Mouse (Mus musculus): ENCODE data around the gene Ankrd1. TPM values are rescaled to one million over a fixed set of nuclear protein-coding genes. Genes with fewer than 3 reads are reported as not detected.

Gene Ankrd1
- total and polyA plus RNA-seq, 3 experiments, result 383 to 550 (median 466) TPM

GRCm38 (mm10) chr19:36131990-36132389 lies 12.1 kb upstream of the Ankrd1 start:
- TF ChIP-seq CTCF (IDR thresholded peaks at IDR 0.05) (no peak), POLR2A (IDR thresholded peaks at IDR 0.05; ENCODE audit: insufficient read depth, low read depth, low read length) (no peak)
- no peaks in the 10 kb centered on the region for H3K79me2 ChIP-seq (replicated peaks; ENCODE audit: control insufficient read depth, insufficient read depth, low read length)
- H3K27me3 ChIP-seq (ENCODE audit: control insufficient read depth, insufficient read depth, low read length), result no peaks in the 10 kb centered on the region
- intact Hi-C loops (cut with DNase I), result no loop called here
- H3K4me3 ChIP-seq, result no peak overlapping the region
- H3K36me3 ChIP-seq (ENCODE audit: control insufficient read depth, insufficient read depth, low read length), result no peaks in the 10 kb centered on the region
- H3K9ac ChIP-seq (ENCODE audit: low read depth, low read length), result no peak overlapping the region
- no peak overlapping the region for H3K27ac ChIP-seq
- H3K4me1 ChIP-seq (ENCODE audit: control insufficient read depth, insufficient read depth, low read length), result peaks cover 1% of the 10 kb centered on the region
- DNase-seq, result no peak
- 42% methylated on average over 6 of the region's 6 CpGs for WGBS

GRCm38 (mm10) chr19:36130181-36130580 lies 10.3 kb upstream of the Ankrd1 start:
- no peak overlapping the region for H3K4me3 ChIP-seq
- peaks cover 1% of the 10 kb centered on the region for H3K4me1 ChIP-seq (ENCODE audit: control insufficient read depth, insufficient read depth, low read length)
- intact Hi-C loops (cut with DNase I), result no loop called here
- 38% methylated on average over 2 of the region's 2 CpGs for WGBS
- TF ChIP-seq EP300 (IDR thresholded peaks at IDR 0.05; ENCODE audit: insufficient read depth, low read depth, low read length) (no peak), POLR2A (IDR thresholded peaks at IDR 0.05; ENCODE audit: insufficient read depth, low read depth, low read length) (no peak), CTCF (IDR thresholded peaks at IDR 0.05) (no peak)
- H3K9ac ChIP-seq (ENCODE audit: low read depth, low read length), result no peak overlapping the region
- H3K27me3 ChIP-seq (ENCODE audit: control insufficient read depth, insufficient read depth, low read length), result no peaks in the 10 kb centered on the region
- DNase-seq, result no peak
- H3K79me2 ChIP-seq (replicated peaks; ENCODE audit: control insufficient read depth, insufficient read depth, low read length), result no peaks in the 10 kb centered on the region
- H3K27ac ChIP-seq, result no peak overlapping the region
- no peaks in the 10 kb centered on the region for H3K36me3 ChIP-seq (ENCODE audit: control insufficient read depth, insufficient read depth, low read length)

GRCm38 (mm10) chr19:36129643-36130042 lies 9.7 kb upstream of the Ankrd1 start:
- DNase-seq, result peak in 1 of 2 experiments; percentile 7
- Histone ChIP-seq H3K9ac (ENCODE audit: low read depth, low read length) (no peak overlapping the region), H3K4me1 (ENCODE audit: control insufficient read depth, insufficient read depth, low read length) (peaks cover 1% of the 10 kb centered on the region), H3K36me3 (ENCODE audit: control insufficient read depth, insufficient read depth, low read length) (no peaks in the 10 kb centered on the region), H3K27me3 (ENCODE audit: control insufficient read depth, insufficient read depth, low read length) (no peaks in the 10 kb centered on the region), H3K4me3 (peak overlapping the region; percentile 23; the same call in 1 of the 2 replicates), H3K27ac (peak overlapping the region; percentile 38), H3K79me2 (replicated peaks; ENCODE audit: control insufficient read depth, insufficient read depth, low read length) (no peaks in the 10 kb centered on the region)
- TF ChIP-seq POLR2A (IDR thresholded peaks at IDR 0.05; ENCODE audit: insufficient read depth, low read depth, low read length) (no peak), CTCF (IDR thresholded peaks at IDR 0.05) (no peak), EP300 (IDR thresholded peaks at IDR 0.05; ENCODE audit: insufficient read depth, low read depth, low read length) (no peak)
- 4% methylated on average over 12 of the region's 12 CpGs for WGBS
- intact Hi-C loops (cut with DNase I), result no loop called here

- Histone ChIP-seq H3K4me1 (ENCODE audit: control insufficient read depth, insufficient read depth, low read length) (peaks cover 1% of the 10 kb centered on the region), H3K79me2 (replicated peaks; ENCODE audit: control insufficient read depth, insufficient read depth, low read length) (no peaks in the 10 kb centered on the region), H3K9ac (ENCODE audit: low read depth, low read length) (no peak overlapping the region; the same call in 1 of the 2 replicates), H3K4me3 (peak overlapping the region; percentile 23; the same call in 1 of the 2 replicates), H3K36me3 (ENCODE audit: control insufficient read depth, insufficient read depth, low read length) (no peaks in the 10 kb centered on the region), H3K27ac (peak overlapping the region; percentile 38), H3K27me3 (ENCODE audit: control insufficient read depth, insufficient read depth, low read length) (no peaks in the 10 kb centered on the region)
- WGBS, result 7% methylated on average over 9 of the region's 9 CpGs
- peak; percentile 27 to 32 for DNase-seq
- TF ChIP-seq CTCF (IDR thresholded peaks at IDR 0.05) (no peak), POLR2A (IDR thresholded peaks at IDR 0.05; ENCODE audit: insufficient read depth, low read depth, low read length) (no peak), EP300 (IDR thresholded peaks at IDR 0.05; ENCODE audit: insufficient read depth, low read depth, low read length) (no peak)
- intact Hi-C loops (cut with DNase I), result no loop called here
Observed at GRCm38 (mm10) chr19:36129213-36129612, 9.3 kb upstream of the Ankrd1 start.

- TF ChIP-seq POLR2A (IDR thresholded peaks at IDR 0.05; ENCODE audit: insufficient read depth, low read depth, low read length) (no peak), EP300 (IDR thresholded peaks at IDR 0.05; ENCODE audit: insufficient read depth, low read depth, low read length) (no peak), CTCF (IDR thresholded peaks at IDR 0.05) (no peak)
- Histone ChIP-seq H3K4me3 (no peak overlapping the region), H3K79me2 (replicated peaks; ENCODE audit: control insufficient read depth, insufficient read depth, low read length) (no peaks in the 10 kb centered on the region), H3K4me1 (ENCODE audit: control insufficient read depth, insufficient read depth, low read length) (peaks cover 1% of the 10 kb centered on the region), H3K9ac (ENCODE audit: low read depth, low read length) (no peak overlapping the region), H3K27ac (no peak overlapping the region), H3K36me3 (ENCODE audit: control insufficient read depth, insufficient read depth, low read length) (no peaks in the 10 kb centered on the region), H3K27me3 (ENCODE audit: control insufficient read depth, insufficient read depth, low read length) (no peaks in the 10 kb centered on the region)
- WGBS, result 94% methylated on average over 3 of the region's 3 CpGs
- DNase-seq, result no peak
- intact Hi-C loops (cut with DNase I), result no loop called here
Observed at GRCm38 (mm10) chr19:36128440-36128839, 8.5 kb upstream of the Ankrd1 start.

- Histone ChIP-seq H3K36me3 (ENCODE audit: control insufficient read depth, insufficient read depth, low read length) (no peaks in the 10 kb centered on the region), H3K4me1 (ENCODE audit: control insufficient read depth, insufficient read depth, low read length) (0 out of 2 replicates have a peak, but pooled peaks cover 1% of the 10 kb centered on the region), H3K9ac (ENCODE audit: low read depth, low read length) (no peak overlapping the region), H3K27ac (no peak overlapping the region), H3K79me2 (replicated peaks; ENCODE audit: control insufficient read depth, insufficient read depth, low read length) (no peaks in the 10 kb centered on the region), H3K27me3 (ENCODE audit: control insufficient read depth, insufficient read depth, low read length) (no peaks in the 10 kb centered on the region), H3K4me3 (no peak overlapping the region)
- no peak for DNase-seq
- no peak for TF ChIP-seq CTCF (IDR thresholded peaks at IDR 0.05)
- TF ChIP-seq EP300 (IDR thresholded peaks at IDR 0.05; ENCODE audit: insufficient read depth, low read depth, low read length), result no peak
- no peak for TF ChIP-seq POLR2A (IDR thresholded peaks at IDR 0.05; ENCODE audit: insufficient read depth, low read depth, low read length)
- intact Hi-C loops (cut with DNase I), result no loop called here
- WGBS, result 81% methylated on average over 1 of the region's 1 CpGs
Observed at GRCm38 (mm10) chr19:36124203-36124602, 4.3 kb upstream of the Ankrd1 start.

Measured in heart, adult 2 months (tissue).